Mouse (Mus musculus) lung, postnatal 0 days (tissue): ENCODE data around the gene Nod2. TPM values are rescaled to one million over a fixed set of nuclear protein-coding genes. Genes with fewer than 3 reads are reported as not detected.
A peak's percentile ranks its signal among the peaks of the same experiment; 100 is the strongest.

ENCODE experiments used
- ATAC-seq: fragments of 200-750 bp; cut with Nextera tagmentation; 2 replicates; pipeline ENCODE4 v1.8.0; 2017; ENCODE audit warnings: moderate library complexity
- DNase-seq: peaks from one replicate; pipeline ENCODE4 v3.0.0-alpha.2; 2016; ENCODE audit warnings: low spot score
- H3K27ac ChIP-seq: fragments of 300-500 bp; sonication (generic); 2 replicates; pipeline ENCODE4 v1.5.1; 2014; ENCODE audit warnings: antibody characterized with exemption, mild to moderate bottlenecking, low read length, mixed read lengths
- H3K27me3 ChIP-seq: fragments of 300-500 bp; sonication (generic); replicated peaks from 2 replicates; pipeline ENCODE4 v1.6.1; 2014; ENCODE audit warnings: low read length, mixed read lengths; ENCODE audit not compliant: insufficient read depth
- H3K36me3 ChIP-seq: fragments of 300-500 bp; sonication (generic); 2 replicates; pipeline ENCODE4 v1.6.1; 2014; ENCODE audit warnings: low read length, mixed read lengths; ENCODE audit not compliant: insufficient read depth
- H3K4me1 ChIP-seq: fragments of 300-500 bp; sonication (generic); 2 replicates; pipeline ENCODE4 v1.6.1; 2014; ENCODE audit warnings: antibody characterized with exemption, low read depth, low read length, mixed read lengths; ENCODE audit not compliant: insufficient read depth
- H3K4me2 ChIP-seq: fragments of 300-500 bp; sonication (generic); replicated peaks from 2 replicates; pipeline ENCODE4 v1.6.1; 2014; ENCODE audit warnings: low read depth, mild to moderate bottlenecking, low read length, moderate library complexity, mixed read lengths
- H3K4me3 ChIP-seq: fragments of 300-500 bp; sonication (generic); 2 replicates; pipeline ENCODE4 v1.5.1; 2014; ENCODE audit warnings: low read depth, low read length
- H3K9ac ChIP-seq: fragments of 300-500 bp; sonication (generic); replicated peaks from 2 replicates; pipeline ENCODE4 v1.6.1; 2014; ENCODE audit warnings: low read depth, mild to moderate bottlenecking
- H3K9me3 ChIP-seq: fragments of 300-500 bp; sonication (generic); 2 replicates; pipeline ENCODE4 v1.6.1; 2016; ENCODE audit warnings: low read length, mixed read lengths
- CTCF ChIP-seq: IDR thresholded peaks from 2 replicates; pipeline ENCODE4 v1.5.1; 2016; ENCODE audit warnings: antibody characterized with exemption, mild to moderate bottlenecking
- EP300 ChIP-seq: IDR thresholded peaks from 2 replicates; pipeline ENCODE4 v1.6.1; 2016; ENCODE audit warnings: antibody characterized with exemption, mild to moderate bottlenecking, control low read depth
- WGBS: fragments of 180-500 bp; shearing (Covaris S2); extraction: QIAGEN DNeasy Blood & Tissue Kit; methylation state at CpG from one replicate; pipeline ENCODE4 v1.1.7; 2014; 5-methylcytosine and 5-hydroxymethylcytosine counted together
- polyA plus RNA-seq: library from polyadenylated mRNA; unstranded; fragments of >200 nt; fragmentation: Nextera tagmentation; extraction: Ambion mirVana; gene quantifications from 2 replicates; pipeline ENCODE4 v1.2.1, GENCODE M21; 2015

Gene Nod2
- polyA plus RNA-seq, 1 experiment from 2014 or later, result 0.27 TPM

- H3K36me3 ChIP-seq, result no peaks in the 10 kb centered on the region
- no peak overlapping the region for H3K27ac ChIP-seq
- peaks cover 5% of the 10 kb centered on the region; the same call in 1 of the 2 replicates for H3K4me1 ChIP-seq
- WGBS, result 13% methylated on average over 7 of the region's 7 CpGs
- TF ChIP-seq EP300, result no peak
- no peak for TF ChIP-seq CTCF
- DNase-seq (no peak), ATAC-seq (no peak)
- no peaks in the 10 kb centered on the region for H3K27me3 ChIP-seq
- no peaks in the 10 kb centered on the region for H3K9me3 ChIP-seq
- H3K4me2 ChIP-seq, result peak overlapping the region; percentile 56
- H3K9ac ChIP-seq, result 0 out of 2 replicates have a peak overlapping the region, but pooled peaks have one; percentile 8
- peak overlapping the region; percentile 81 for H3K4me3 ChIP-seq
These were observed 49.1 kb downstream of the Nod2 start for GRCm38 (mm10) chr8:88696228-88696627.

DNA sequence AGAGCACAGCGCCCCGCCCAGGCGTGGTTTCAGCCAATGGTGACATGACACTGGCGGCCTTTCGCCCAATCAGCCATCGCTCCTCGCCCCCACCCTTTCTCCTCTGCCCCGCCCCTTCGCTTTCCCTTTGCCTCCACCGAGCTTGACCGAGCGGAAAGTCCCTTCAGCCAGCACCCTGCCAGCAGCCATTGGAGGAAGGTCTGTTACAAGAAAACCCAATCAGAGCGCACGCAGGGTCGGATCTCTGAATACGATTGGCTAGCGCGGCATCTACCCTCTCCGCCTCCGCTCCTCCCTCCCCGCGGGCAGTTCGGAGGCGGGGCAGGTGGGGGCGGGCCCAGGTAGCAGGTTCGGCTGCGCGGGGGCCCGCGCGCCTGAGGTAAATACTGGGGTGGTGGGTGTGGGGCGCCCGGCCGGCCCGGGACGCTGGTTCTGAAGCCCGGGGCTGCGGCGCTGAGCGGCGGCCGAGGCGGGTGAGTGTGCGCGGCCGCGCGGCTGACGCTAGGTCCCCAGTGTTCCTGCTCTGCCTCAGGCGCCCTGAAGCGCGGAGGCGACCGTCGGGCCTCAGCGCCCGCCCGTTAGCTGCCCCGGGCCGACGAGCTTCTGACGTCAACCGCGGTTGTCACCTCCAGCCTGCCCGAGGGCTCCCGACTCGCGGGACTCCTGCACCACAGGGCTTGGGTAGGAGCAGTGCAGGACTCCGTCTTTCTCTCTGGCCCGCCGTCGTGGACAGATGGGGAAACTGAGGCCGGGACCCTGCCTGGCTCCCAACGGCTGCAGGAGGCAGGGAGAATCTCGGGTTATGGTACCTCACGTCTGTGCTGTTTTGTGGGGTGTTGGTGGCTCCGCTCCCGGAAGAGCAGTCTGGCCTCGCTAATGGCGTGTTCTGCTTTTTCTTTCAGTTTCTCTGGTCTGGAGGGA lies 49.9 kb downstream of the Nod2 start, which contains the start of gene Cyld:
Gene Cyld (plus strand): TSS at position 308 of the 921 bp plus-strand sequence.
- peak within 1 kb of the TSS; percentile 78 for H3K9ac ChIP-seq
- H3K36me3 ChIP-seq, result no peaks in the 10 kb centered on the region
- H3K4me2 ChIP-seq, result peak within 1 kb of the TSS; percentile 64
- H3K27ac ChIP-seq, result peak within 1 kb of the TSS; percentile 79
- H3K27me3 ChIP-seq, result no peaks in the 10 kb centered on the region
- 2% methylated on average over 52 of the region's 80 CpGs for WGBS
- TF ChIP-seq CTCF (no peak; the same call in 1 of the 2 replicates), EP300 (no peak)
- peak; percentile 100 for DNase-seq
- no peaks in the 10 kb centered on the region for H3K9me3 ChIP-seq
- H3K4me1 ChIP-seq, result peaks cover 5% of the 10 kb centered on the region; the same call in 1 of the 2 replicates
- peak within 1 kb of the TSS; percentile 81 for H3K4me3 ChIP-seq
- ATAC-seq, result peak; percentile 99

DNA sequence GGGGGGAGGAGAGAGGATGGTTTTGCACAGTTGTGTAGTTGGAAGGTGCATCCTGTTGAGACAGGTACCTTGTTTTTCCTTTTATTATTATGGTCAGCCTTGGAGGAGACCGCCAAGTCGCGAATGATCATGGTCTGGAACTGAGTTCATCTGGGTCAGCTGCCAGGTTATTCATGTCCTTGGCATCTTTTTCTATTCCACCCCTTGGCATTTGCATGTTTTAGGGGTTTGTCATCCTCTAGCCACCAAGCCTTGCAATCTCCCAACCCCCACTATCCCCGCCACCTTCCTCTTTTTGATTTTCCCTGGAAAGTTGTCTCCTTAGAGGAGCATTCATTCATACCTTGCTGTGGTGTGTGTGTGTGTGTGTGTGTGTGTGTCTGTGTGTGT lies 50.5 kb downstream of the Nod2 start:
- peak; percentile 65 for DNase-seq
- 18% methylated on average over 4 of the region's 4 CpGs for WGBS
- H3K4me3 ChIP-seq, result peak overlapping the region; percentile 81
- no peak for ATAC-seq
- H3K9me3 ChIP-seq, result no peaks in the 10 kb centered on the region
- H3K27ac ChIP-seq, result peak overlapping the region; percentile 79
- H3K9ac ChIP-seq, result peak overlapping the region; percentile 78
- H3K4me2 ChIP-seq, result peak overlapping the region; percentile 64
- no peaks in the 10 kb centered on the region for H3K36me3 ChIP-seq
- peaks cover 5% of the 10 kb centered on the region; the same call in 1 of the 2 replicates for H3K4me1 ChIP-seq
- no peaks in the 10 kb centered on the region for H3K27me3 ChIP-seq
- TF ChIP-seq CTCF (no peak), EP300 (peak; percentile 33; the same call in 1 of the 2 replicates)

GRCm38 (mm10) chr8:88698048-88698447 lies 50.9 kb downstream of the Nod2 start:
- DNase-seq, result no peak
- no peak overlapping the region for H3K27ac ChIP-seq
- peak overlapping the region; percentile 64 for H3K4me2 ChIP-seq
- no peak overlapping the region for H3K9ac ChIP-seq
- no peak for ATAC-seq
- H3K9me3 ChIP-seq, result no peaks in the 10 kb centered on the region
- 36% methylated on average over 2 of the region's 2 CpGs for WGBS
- H3K27me3 ChIP-seq, result no peaks in the 10 kb centered on the region
- peak overlapping the region; percentile 81; the same call in 1 of the 2 replicates for H3K4me3 ChIP-seq
- peaks cover 5% of the 10 kb centered on the region; the same call in 1 of the 2 replicates for H3K4me1 ChIP-seq
- 0 out of 2 replicates have a peak, but pooled peaks have one; percentile 2 for TF ChIP-seq EP300
- TF ChIP-seq CTCF, result no peak
- H3K36me3 ChIP-seq, result no peaks in the 10 kb centered on the region

GRCm38 (mm10) chr8:88701611-88702010 lies 54.5 kb downstream of the Nod2 start:
- Histone ChIP-seq H3K4me2 (no peak overlapping the region), H3K27me3 (no peaks in the 10 kb centered on the region), H3K4me1 (no peaks in the 10 kb centered on the region; the same call in 1 of the 2 replicates), H3K27ac (no peak overlapping the region), H3K9me3 (no peaks in the 10 kb centered on the region), H3K9ac (no peak overlapping the region), H3K36me3 (no peaks in the 10 kb centered on the region), H3K4me3 (no peak overlapping the region)
- DNase-seq, result peak; percentile 29
- peak; percentile 57 for TF ChIP-seq CTCF
- TF ChIP-seq EP300, result no peak
- ATAC-seq, result no peak
- 25% methylated on average over 2 of the region's 2 CpGs for WGBS

DNA sequence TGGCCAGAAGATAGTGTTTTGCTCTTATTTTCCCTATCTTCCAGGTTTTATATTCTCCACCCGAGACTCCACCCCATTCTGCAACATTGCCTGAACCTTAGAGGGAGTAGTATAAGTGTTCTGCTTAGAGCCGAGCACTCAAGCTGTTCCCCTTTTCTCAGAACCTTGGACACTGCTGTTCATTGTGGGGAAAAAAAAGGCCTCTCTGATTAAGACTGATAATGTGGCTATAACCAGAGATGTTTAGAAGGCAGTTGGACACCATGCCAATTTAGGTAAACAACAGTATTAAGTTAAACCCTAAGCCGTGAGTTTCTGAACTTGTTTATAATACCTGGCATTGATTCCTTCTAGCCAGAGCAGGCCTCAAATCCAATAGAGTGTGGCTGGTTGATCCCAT lies 55.7 kb downstream of the Nod2 start:
- Histone ChIP-seq H3K27ac (no peak overlapping the region), H3K9me3 (no peaks in the 10 kb centered on the region), H3K9ac (no peak overlapping the region), H3K36me3 (no peaks in the 10 kb centered on the region), H3K27me3 (no peaks in the 10 kb centered on the region), H3K4me2 (no peak overlapping the region), H3K4me3 (no peak overlapping the region), H3K4me1 (no peaks in the 10 kb centered on the region; the same call in 1 of the 2 replicates)
- 81% methylated on average over 3 of the region's 3 CpGs for WGBS
- no peak for ATAC-seq
- DNase-seq, result no peak
- TF ChIP-seq CTCF (no peak), EP300 (no peak)
